Mouse (Mus musculus) heart, adult 2 months (tissue): ENCODE data around the gene Net1.
"Not testable (repeated sequence)": the region's sequence is repeated elsewhere in the genome, so short reads cannot be mapped to it uniquely, and the experiment has no call there.

Experiments
- CTCF ChIP-seq: fragments of 200-600 bp; IDR thresholded peaks from 2 replicates; pipeline ENCODE4 v1.8.1; 2022; ENCODE audit warnings: antibody characterized with exemption, mild to moderate bottlenecking, moderate library complexity
- POLR2A ChIP-seq: fragments of 200-500 bp; IDR thresholded peaks from 2 replicates; pipeline ENCODE4 v1.6.1; 2011; ENCODE audit warnings: mild to moderate bottlenecking, low read depth, low read length, control low read depth; ENCODE audit not compliant: insufficient read depth

- TF ChIP-seq CTCF, POLR2A: not testable (repeated sequence)
Observed at GRCm38 (mm10) chr13:3837312-3837807, 80.7 kb downstream of the Net1 start, which contains the start of gene Calm4.
